Mouse (Mus musculus) stomach, postnatal 0 days (tissue): ENCODE data around the gene Dad1. TPM values are rescaled to one million over a fixed set of nuclear protein-coding genes. Genes with fewer than 3 reads are reported as not detected.

Experiments used
- ATAC-seq: fragments of 200-750 bp; cut with Nextera tagmentation; 2 replicates; pipeline ENCODE4 v1.8.0; 2017; ENCODE audit not compliant: low FRiP score, low TSS enrichment
- DNase-seq: peaks from one replicate; pipeline ENCODE4 v3.0.0-alpha.2; 2016; ENCODE audit warnings: low spot score
- H3K27ac ChIP-seq: fragments of 300-500 bp; sonication (generic); replicated peaks from 2 replicates; pipeline ENCODE4 v1.5.1; 2014; ENCODE audit warnings: mild to moderate bottlenecking, control low read depth
- H3K27me3 ChIP-seq: fragments of 300-500 bp; sonication (generic); 2 replicates; pipeline ENCODE4 v1.6.1; 2014; ENCODE audit warnings: low read length; ENCODE audit not compliant: control insufficient read depth, insufficient read depth
- H3K36me3 ChIP-seq: fragments of 300-500 bp; sonication (generic); 2 replicates; pipeline ENCODE4 v1.6.1; 2014; ENCODE audit warnings: low read length, mixed read lengths; ENCODE audit not compliant: control insufficient read depth, insufficient read depth
- H3K4me1 ChIP-seq: fragments of 300-500 bp; sonication (generic); replicated peaks from 2 replicates; pipeline ENCODE4 v1.6.1; 2014; ENCODE audit warnings: antibody characterized with exemption; ENCODE audit not compliant: control insufficient read depth, insufficient read depth
- H3K4me2 ChIP-seq: fragments of 300-500 bp; sonication (generic); replicated peaks from 2 replicates; pipeline ENCODE4 v1.6.1; 2014; ENCODE audit warnings: low read depth, mild to moderate bottlenecking, control low read depth, moderate library complexity
- H3K4me3 ChIP-seq: fragments of 300-500 bp; sonication (generic); 2 replicates; pipeline ENCODE4 v1.5.1; 2014; ENCODE audit warnings: low read depth, low read length, control low read depth
- H3K9ac ChIP-seq: fragments of 300-500 bp; sonication (generic); 2 replicates; pipeline ENCODE4 v1.6.1; 2014; ENCODE audit warnings: mild to moderate bottlenecking, low read length, control low read depth, mixed read lengths
- H3K9me3 ChIP-seq: fragments of 300-500 bp; sonication (generic); 2 replicates; pipeline ENCODE4 v1.6.1; 2016; ENCODE audit warnings: low read length; ENCODE audit not compliant: control insufficient read depth
- CTCF ChIP-seq: IDR thresholded peaks from 2 replicates; pipeline ENCODE4 v1.5.1; 2016; ENCODE audit warnings: antibody characterized with exemption, low read depth, mild to moderate bottlenecking, moderate library complexity
- EP300 ChIP-seq: optimal IDR thresholded peaks from 2 replicates; pipeline ENCODE3; 2016; ENCODE audit warnings: antibody characterized with exemption
- WGBS: fragments of 180-500 bp; shearing (Covaris S2); extraction: QIAGEN DNeasy Blood & Tissue Kit; methylation state at CpG from one replicate; pipeline ENCODE4 v1.1.7; 2014; 5-methylcytosine and 5-hydroxymethylcytosine counted together
- polyA plus RNA-seq: library from polyadenylated mRNA; unstranded; fragments of >200 nt; fragmentation: Nextera tagmentation; extraction: Ambion mirVana; gene quantifications from 2 replicates; pipeline ENCODE4 v1.2.1, GENCODE M21; 2015

Gene Dad1
- polyA plus RNA-seq, 1 experiment from 2014 or later = 433 TPM

GRCm38 (mm10) chr14:54200363-54200762 lies 53.5 kb downstream of the Dad1 start:
- DNase-seq = no peak
- Histone ChIP-seq H3K27me3 (no peaks in the 10 kb centered on the region; the same call in 1 of the 2 replicates), H3K27ac (no peak overlapping the region), H3K36me3 (no peaks in the 10 kb centered on the region), H3K4me3 (no peak overlapping the region), H3K9me3 (no peaks in the 10 kb centered on the region), H3K4me1 (no peaks in the 10 kb centered on the region), H3K4me2 (no peak overlapping the region), H3K9ac (no peak overlapping the region)
- no peak for ATAC-seq
- WGBS = 69% methylated on average over 8 of the region's 8 CpGs
- no peak for TF ChIP-seq EP300
- no peak for TF ChIP-seq CTCF

DNA sequence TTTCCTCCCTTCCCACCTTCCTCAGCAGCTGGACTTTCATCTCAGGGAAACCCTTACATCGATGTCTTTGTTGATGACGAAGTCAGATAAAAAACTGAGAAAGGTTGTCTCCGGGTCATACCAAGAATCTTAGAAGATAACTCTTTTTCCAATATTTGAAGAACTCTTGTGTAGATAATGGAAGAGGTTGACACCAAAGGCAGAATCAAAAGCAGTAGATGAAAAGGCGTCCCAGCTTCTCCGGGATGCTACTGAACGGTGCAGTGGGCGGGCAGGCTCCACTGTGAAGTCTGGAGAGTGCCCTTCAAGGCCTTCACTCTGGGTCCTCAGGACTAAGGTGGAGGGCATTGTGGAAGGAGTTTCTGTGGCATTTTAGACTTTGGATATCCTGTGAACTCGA lies 54.2 kb downstream of the Dad1 start:
- no peaks in the 10 kb centered on the region for H3K9me3 ChIP-seq
- no peak for DNase-seq
- no peak for ATAC-seq
- H3K36me3 ChIP-seq = no peaks in the 10 kb centered on the region
- H3K9ac ChIP-seq = no peak overlapping the region
- WGBS = 75% methylated on average over 8 of the region's 8 CpGs
- no peaks in the 10 kb centered on the region for H3K4me1 ChIP-seq
- H3K4me2 ChIP-seq = no peak overlapping the region
- no peak overlapping the region for H3K4me3 ChIP-seq
- H3K27ac ChIP-seq = no peak overlapping the region
- no peaks in the 10 kb centered on the region; the same call in 1 of the 2 replicates for H3K27me3 ChIP-seq
- TF ChIP-seq CTCF (no peak), EP300 (no peak)

DNA sequence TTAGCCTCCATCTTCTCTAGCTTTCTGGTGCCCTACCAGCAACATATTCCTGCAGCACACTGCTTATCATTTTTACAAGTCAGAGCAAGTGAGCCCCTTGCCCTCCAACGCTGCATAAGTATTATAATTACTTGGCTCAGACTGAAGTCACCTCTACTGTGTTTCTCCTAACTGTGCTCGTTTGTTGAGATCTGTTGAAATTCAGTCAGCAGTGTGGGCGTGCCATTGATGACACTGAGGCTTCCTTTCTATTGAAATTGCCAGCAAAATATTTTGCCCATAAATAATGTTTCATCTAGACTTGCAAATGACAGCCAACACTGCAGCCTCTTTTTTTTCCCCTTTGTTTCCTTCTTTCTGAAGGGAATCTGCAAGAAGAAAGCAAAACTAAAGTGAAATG lies 56.2 kb downstream of the Dad1 start:
- no peak overlapping the region for H3K27ac ChIP-seq
- no peak overlapping the region for H3K4me3 ChIP-seq
- no peaks in the 10 kb centered on the region for H3K36me3 ChIP-seq
- no peak for TF ChIP-seq CTCF
- no peak overlapping the region for H3K9ac ChIP-seq
- H3K4me2 ChIP-seq = no peak overlapping the region
- no peaks in the 10 kb centered on the region for H3K4me1 ChIP-seq
- 53% methylated on average over 3 of the region's 3 CpGs for WGBS
- ATAC-seq = no peak
- DNase-seq = no peak
- H3K9me3 ChIP-seq = no peaks in the 10 kb centered on the region
- H3K27me3 ChIP-seq = no peaks in the 10 kb centered on the region; the same call in 1 of the 2 replicates

DNA sequence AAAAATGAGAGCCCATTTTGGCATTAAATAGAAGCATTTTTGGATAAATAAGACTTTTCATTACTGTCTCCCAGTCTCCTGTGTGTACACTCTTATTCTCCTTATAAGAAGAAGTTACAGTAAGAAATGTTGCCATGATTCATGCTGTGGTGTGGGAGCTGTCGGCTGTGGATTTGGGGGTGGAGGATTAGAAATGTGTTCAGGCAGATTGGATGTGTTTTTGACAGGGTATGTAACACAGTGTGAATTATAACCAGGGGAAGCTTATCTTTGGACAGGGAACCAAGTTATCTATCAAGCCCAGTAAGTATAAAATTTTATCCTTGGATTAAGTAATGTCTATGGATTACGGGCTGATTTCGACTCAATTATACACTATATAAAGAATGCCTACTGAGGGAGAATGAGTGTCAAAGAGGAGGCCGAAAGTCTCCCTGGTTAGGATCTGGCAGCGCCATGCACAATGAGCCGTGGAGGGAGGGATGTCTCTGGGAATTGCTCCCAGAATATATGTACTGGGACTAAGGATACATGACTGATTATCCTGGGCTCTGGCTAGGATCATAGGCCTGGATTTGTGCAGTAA lies 58.0 kb downstream of the Dad1 start:
- TF ChIP-seq CTCF = no peak
- peak; percentile 63 for TF ChIP-seq EP300

DNA sequence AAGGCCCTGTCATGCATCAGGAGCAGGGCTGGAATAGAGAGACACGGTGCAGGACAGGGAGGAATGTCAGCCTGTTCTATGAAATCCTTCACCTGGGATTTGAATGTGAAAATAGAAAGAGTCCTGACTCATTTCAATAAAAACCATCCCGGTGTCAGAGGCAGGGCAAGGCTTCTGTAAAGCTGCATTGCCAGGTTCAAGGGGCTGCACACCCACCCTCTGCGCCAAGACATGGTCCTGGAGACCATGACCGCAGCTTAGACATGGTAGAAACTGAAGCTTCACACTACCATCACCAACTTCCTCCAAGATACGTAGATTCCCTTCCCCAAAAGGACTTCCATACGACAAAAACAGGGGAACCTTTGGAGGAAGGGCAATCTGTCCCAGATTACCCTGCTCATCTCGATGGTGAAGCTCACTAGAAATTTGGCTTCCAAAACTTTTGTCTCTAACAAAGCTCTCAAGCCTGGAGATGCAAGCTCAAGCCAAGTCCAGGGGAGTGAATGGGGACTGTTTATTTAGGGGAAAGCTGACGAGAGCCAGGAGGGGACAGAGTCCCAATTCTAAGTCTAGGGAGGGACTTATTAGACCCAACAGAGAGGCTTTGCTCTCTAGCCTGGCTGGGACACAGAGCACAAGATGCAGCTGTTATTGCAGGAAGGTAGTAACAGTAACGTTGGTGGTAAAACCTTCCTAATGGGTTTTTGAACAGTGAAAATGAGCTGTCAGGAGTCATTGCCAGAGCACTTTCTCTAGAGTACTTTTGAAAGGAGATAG lies 60.4 kb downstream of the Dad1 start:
- WGBS = 60% methylated on average over 9 of the region's 9 CpGs
- H3K27ac ChIP-seq = no peak overlapping the region
- DNase-seq = no peak
- H3K4me3 ChIP-seq = no peak overlapping the region
- ATAC-seq = no peak
- no peaks in the 10 kb centered on the region for H3K36me3 ChIP-seq
- H3K4me1 ChIP-seq = no peaks in the 10 kb centered on the region
- H3K9me3 ChIP-seq = no peaks in the 10 kb centered on the region
- H3K27me3 ChIP-seq = no peaks in the 10 kb centered on the region; the same call in 1 of the 2 replicates
- TF ChIP-seq EP300 (no peak), CTCF (no peak)
- H3K9ac ChIP-seq = no peak overlapping the region
- no peak overlapping the region for H3K4me2 ChIP-seq

More for the DNA sequence above, 58.0 kb downstream of the Dad1 start:
- H3K4me1 ChIP-seq = no peaks in the 10 kb centered on the region
- ATAC-seq = peak; percentile 74; the same call in 1 of the 2 replicates
- WGBS = 42% methylated on average over 6 of the region's 6 CpGs
- no peak overlapping the region for H3K27ac ChIP-seq
- H3K4me2 ChIP-seq = no peak overlapping the region
- H3K9ac ChIP-seq = no peak overlapping the region
- DNase-seq = no peak
- no peaks in the 10 kb centered on the region for H3K9me3 ChIP-seq
- no peaks in the 10 kb centered on the region for H3K36me3 ChIP-seq
- H3K27me3 ChIP-seq = no peaks in the 10 kb centered on the region
- H3K4me3 ChIP-seq = no peak overlapping the region

DNA sequence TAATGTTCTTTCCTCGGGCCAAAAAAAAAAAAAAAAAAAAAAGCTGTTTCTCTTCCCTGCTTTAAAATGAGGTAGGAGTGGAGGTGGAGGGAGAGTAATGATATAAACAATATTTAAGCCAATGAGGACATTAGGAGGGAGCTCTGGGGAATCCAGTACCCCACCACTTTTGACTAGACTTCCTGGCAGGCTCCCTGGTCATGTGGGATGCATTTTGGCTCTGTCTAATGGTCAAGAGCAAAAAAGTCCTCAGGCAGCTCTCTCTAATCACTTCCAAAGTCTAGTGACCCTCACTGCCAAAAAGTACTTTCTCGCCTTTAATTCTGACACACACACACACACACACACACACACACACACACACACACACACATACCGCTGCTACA lies 61.4 kb downstream of the Dad1 start:
- ATAC-seq (peak; percentile 61; the same call in 1 of the 2 replicates), DNase-seq (peak; percentile 36)
- Histone ChIP-seq H3K27ac (no peak overlapping the region), H3K36me3 (no peaks in the 10 kb centered on the region), H3K4me3 (no peak overlapping the region), H3K4me2 (no peak overlapping the region), H3K27me3 (no peaks in the 10 kb centered on the region; the same call in 1 of the 2 replicates), H3K4me1 (no peaks in the 10 kb centered on the region), H3K9me3 (no peaks in the 10 kb centered on the region), H3K9ac (no peak overlapping the region)
- 44% methylated on average over 3 of the region's 3 CpGs for WGBS
- no peak for TF ChIP-seq EP300
